In the genomic region with DNA sequence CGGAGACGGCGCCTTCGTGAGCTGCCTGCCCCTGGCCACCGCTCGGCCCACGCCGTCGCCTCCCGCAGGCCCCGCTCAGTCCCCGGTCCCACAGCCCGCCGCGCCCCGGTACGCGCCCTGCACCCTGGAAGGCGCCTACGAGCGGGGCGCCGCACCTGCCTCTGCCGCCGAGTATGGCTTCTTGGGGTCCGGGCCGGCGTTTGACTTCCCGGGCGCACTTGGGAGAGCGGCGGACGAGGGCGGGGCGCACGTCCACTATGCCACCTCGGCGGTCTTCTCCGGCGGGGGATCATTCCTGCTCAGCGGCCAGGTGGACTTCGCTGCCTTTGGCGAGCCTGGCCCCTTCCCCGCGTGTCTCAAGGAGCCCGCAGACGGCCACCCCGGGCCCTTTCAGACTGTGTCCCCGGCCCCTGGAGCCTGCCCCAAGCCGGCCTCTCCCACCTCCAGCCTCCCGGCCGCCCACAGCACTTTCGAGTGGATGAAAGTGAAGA, we compare ENCODE assay signal across 8 mouse cellular contexts. TPM values are rescaled to one million over a fixed set of nuclear protein-coding genes. Genes with fewer than 3 reads are reported as not detected.
DNase-seq lines count a peak whose midpoint lies in the region; ATAC-seq and TF ChIP-seq lines count a peak whose summit lies in the region.

No protein-coding gene starts in this region.

- no peak overlapping the region for H3K27ac ChIP-seq in heart, embryonic 16.5 days (ENCODE audit: low read length)
- no peak overlapping the region for H3K27ac ChIP-seq in liver, embryonic 15.5 days (replicated peaks)

- H3K9me3 ChIP-seq in E14TG2a.4 (ENCODE audit: low read length), result no peaks in the 10 kb centered on the region
- H3K9me3 ChIP-seq in heart, embryonic 16.5 days (replicated peaks; ENCODE audit: control insufficient read depth, low read length), result no peaks in the 10 kb centered on the region
- H3K9me3 ChIP-seq in liver, embryonic 15.5 days (replicated peaks), result no peaks in the 10 kb centered on the region

- H3K36me3 ChIP-seq in E14TG2a.4 (ENCODE audit: insufficient read depth, low read length), result no peaks in the 10 kb centered on the region
- no peaks in the 10 kb centered on the region for H3K36me3 ChIP-seq in heart, embryonic 16.5 days (ENCODE audit: control insufficient read depth, insufficient read depth)
- no peaks in the 10 kb centered on the region for H3K36me3 ChIP-seq in liver, embryonic 15.5 days (replicated peaks)

- no peak for ATAC-seq in heart, embryonic 16.5 days (replicated peaks; ENCODE audit: extremely low read depth, insufficient read depth, low FRiP score)
- ATAC-seq in liver, embryonic 15.5 days (ENCODE audit: insufficient read depth), result no peak
- no peak for ATAC-seq in activated CD4-positive, CD25-positive, alpha-beta regulatory T cell, adult 4 months

- TF ChIP-seq CTCF in E14TG2a.4 (conservative IDR thresholded peaks at IDR 0.05; ENCODE audit: low read length), result no peak

- H3K27me3 ChIP-seq in E14TG2a.4 (ENCODE audit: insufficient read depth, low read length), result peaks cover 79% of the 10 kb centered on the region
- peaks cover 74% of the 10 kb centered on the region for H3K27me3 ChIP-seq in heart, embryonic 16.5 days (ENCODE audit: control insufficient read depth, insufficient read depth, low read length)
- peaks cover 85% of the 10 kb centered on the region for H3K27me3 ChIP-seq in liver, embryonic 15.5 days

- H3K4me3 ChIP-seq in E14TG2a.4 (replicated peaks; ENCODE audit: low read length), result peak overlapping the region; percentile 81
- H3K4me3 ChIP-seq in heart, embryonic 16.5 days (ENCODE audit: low read length), result peak overlapping the region; percentile 60
- H3K4me3 ChIP-seq in liver, embryonic 15.5 days (replicated peaks), result peak overlapping the region; percentile 33; the same call in 1 of the 2 replicates

- H3K4me1 ChIP-seq in E14TG2a.4 (replicated peaks; ENCODE audit: low read depth, low read length), result peaks cover 6% of the 10 kb centered on the region
- peaks cover 13% of the 10 kb centered on the region for H3K4me1 ChIP-seq in heart, embryonic 16.5 days (ENCODE audit: control insufficient read depth, insufficient read depth, low read length)
- H3K4me1 ChIP-seq in liver, embryonic 15.5 days (replicated peaks), result peaks cover 4% of the 10 kb centered on the region; the same call in 1 of the 2 replicates

- H3K4me2 ChIP-seq in heart, embryonic 16.5 days (ENCODE audit: low read depth, low read length), result peak overlapping the region; percentile 90
- peak overlapping the region; percentile 55 for H3K4me2 ChIP-seq in liver, embryonic 15.5 days

- DNase-seq in embryo, embryonic 11 days, result peak; percentile 36
- no peak for DNase-seq in embryo, embryonic 9.5 days (ENCODE audit: extremely low spot score)
- no peak for DNase-seq in cerebellum, postnatal 14 days
- DNase-seq in right cerebral cortex, adult 2 months (ENCODE audit: low spot score in 2 of 2), result no peak

- WGBS in heart, embryonic 16.5 days, result 2% methylated on average over 52 of the region's 53 CpGs
- WGBS in liver, embryonic 15.5 days (ENCODE audit: insufficient replicate concordance), result 2% methylated on average over 53 of the region's 53 CpGs

- H3K9ac ChIP-seq in heart, embryonic 16.5 days (ENCODE audit: low read length), result no peak overlapping the region
- no peak overlapping the region for H3K9ac ChIP-seq in liver, embryonic 15.5 days

RNA-seq across cellular contexts. Expression of a gene that starts 0.5 kb away (rescaled TPM):
- polyA plus RNA-seq in heart, embryonic 16.5 days (2015; fragmentation: Nextera tagmentation; extraction: Ambion mirVana), result not detected in 2 replicates
- polyA plus RNA-seq in liver, embryonic 15.5 days (2015; fragmentation: Nextera tagmentation; extraction: Ambion mirVana), result 0.05 TPM in 1 of 2 replicates, not detected in the other
- not detected for polyA plus RNA-seq in activated CD4-positive, CD25-positive, alpha-beta regulatory T cell, adult 4 months (2017; shearing (Covaris generic))

RNA-seq across cellular contexts. Expression of a gene that starts 36.8 kb away (rescaled TPM):
- polyA plus RNA-seq in heart, embryonic 16.5 days (2015; fragmentation: Nextera tagmentation; extraction: Ambion mirVana), result not detected in 2 replicates
- not detected in 2 replicates for polyA plus RNA-seq in liver, embryonic 15.5 days (2015; fragmentation: Nextera tagmentation; extraction: Ambion mirVana)
- not detected for polyA plus RNA-seq in activated CD4-positive, CD25-positive, alpha-beta regulatory T cell, adult 4 months (2017; shearing (Covaris generic))

RNA-seq across cellular contexts. Expression of a gene that starts 51.6 kb away (rescaled TPM):
- polyA plus RNA-seq in heart, embryonic 16.5 days (2015; fragmentation: Nextera tagmentation; extraction: Ambion mirVana), result 0.18 TPM in 1 of 2 replicates, not detected in the other
- not detected in 2 replicates for polyA plus RNA-seq in liver, embryonic 15.5 days (2015; fragmentation: Nextera tagmentation; extraction: Ambion mirVana)
- not detected for polyA plus RNA-seq in activated CD4-positive, CD25-positive, alpha-beta regulatory T cell, adult 4 months (2017; shearing (Covaris generic))

RNA-seq across cellular contexts. Expression of a gene that starts 51.6 kb away (rescaled TPM):
- polyA plus RNA-seq in heart, embryonic 16.5 days (2015; fragmentation: Nextera tagmentation; extraction: Ambion mirVana), result 0.44 and 0.66 TPM in 2 replicates
- polyA plus RNA-seq in liver, embryonic 15.5 days (2015; fragmentation: Nextera tagmentation; extraction: Ambion mirVana), result 0.03 TPM in 1 of 2 replicates, not detected in the other
- polyA plus RNA-seq in activated CD4-positive, CD25-positive, alpha-beta regulatory T cell, adult 4 months (2017; shearing (Covaris generic)), result not detected

RNA-seq across cellular contexts. Expression of a gene that starts 58.9 kb away (rescaled TPM):
- polyA plus RNA-seq in heart, embryonic 16.5 days (2015; fragmentation: Nextera tagmentation; extraction: Ambion mirVana), result 0.26 and 0.42 TPM in 2 replicates
- 0.05 TPM in 2 replicates for polyA plus RNA-seq in liver, embryonic 15.5 days (2015; fragmentation: Nextera tagmentation; extraction: Ambion mirVana)
- not detected for polyA plus RNA-seq in activated CD4-positive, CD25-positive, alpha-beta regulatory T cell, adult 4 months (2017; shearing (Covaris generic))
